Mouse (Mus musculus) liver, embryonic 14.5 days (tissue): ENCODE measurements at regions not wholly inside any gene's neighbourhood (a gene's known extent, or its start where the extent isn't known, plus 50 kb on each side); places are given as distances from the start of the nearest gene placed in this dataset.

ENCODE experiments used
- ATAC-seq: fragments of 200-750 bp; cut with Nextera tagmentation; 2 replicates; pipeline ENCODE4 v1.8.0; 2017; ENCODE audit warnings: moderate number of reproducible peaks, mild to moderate bottlenecking, moderate library complexity; ENCODE audit not compliant: insufficient read depth
- DNase-seq, 3 experiments: peaks; one replicate each; pipeline ENCODE4 v3.0.0-alpha.2; 2012 to 2013; ENCODE audit warnings: low read depth in 3 of 3, low spot score in 3 of 3
- H3K27ac ChIP-seq: fragments of 300-500 bp; sonication (generic); 2 replicates; pipeline ENCODE4 v1.5.1; 2014; ENCODE audit warnings: moderate library complexity, mild to moderate bottlenecking, control low read depth, inconsistent platforms
- H3K27me3 ChIP-seq: fragments of 300-500 bp; sonication (generic); 2 replicates; pipeline ENCODE4 v1.6.1; 2014; ENCODE audit warnings: mild to moderate bottlenecking, low read length, moderate library complexity; ENCODE audit not compliant: control insufficient read depth, insufficient read depth
- H3K36me3 ChIP-seq: fragments of 300-500 bp; sonication (generic); replicated peaks from 2 replicates; pipeline ENCODE4 v1.6.1; 2014; ENCODE audit warnings: low read depth; ENCODE audit not compliant: control insufficient read depth, insufficient read depth
- H3K4me1 ChIP-seq, 2 experiments: fragments of 200-500 bp in 1 of 2; fragments of 300-500 bp in 1 of 2; sonication (generic) in 1 of 2; replicated peaks; 2 replicates each; pipeline ENCODE4 v1.6.1; 2012 to 2014; ENCODE audit warnings: antibody characterized with exemption in 1 of 2, inconsistent platforms in 1 of 2, low read length in 1 of 2; ENCODE audit not compliant: control insufficient read depth in 2 of 2, insufficient read depth in 2 of 2
- H3K4me2 ChIP-seq: fragments of 300-500 bp; sonication (generic); 2 replicates; pipeline ENCODE4 v1.6.1; 2014; ENCODE audit warnings: low read depth, mild to moderate bottlenecking, control low read depth, moderate library complexity
- H3K4me3 ChIP-seq, 2 experiments: fragments of 200-500 bp in 1 of 2; fragments of 300-500 bp in 1 of 2; sonication (generic) in 1 of 2; 2 replicates each; pipeline ENCODE4 v1.5.1; 2012 to 2014; ENCODE audit warnings: low read depth in 2 of 2, low read length in 2 of 2, mild to moderate bottlenecking in 2 of 2, control low read depth in 1 of 2, inconsistent platforms in 1 of 2, moderate library complexity in 1 of 2; ENCODE audit not compliant: insufficient read depth in 1 of 2
- H3K9ac ChIP-seq: fragments of 300-500 bp; sonication (generic); replicated peaks from 2 replicates; pipeline ENCODE4 v1.6.1; 2014; ENCODE audit warnings: mild to moderate bottlenecking, control low read depth, moderate library complexity
- H3K9me3 ChIP-seq: fragments of 300-500 bp; sonication (generic); 2 replicates; pipeline ENCODE4 v1.6.1; 2016; ENCODE audit warnings: low read length, mixed read lengths; ENCODE audit not compliant: control insufficient read depth
- CTCF ChIP-seq: IDR thresholded peaks from 2 replicates; pipeline ENCODE4 v1.5.1; 2016; ENCODE audit warnings: antibody characterized with exemption, low read depth, control low read depth
- EP300 ChIP-seq: IDR thresholded peaks from 2 replicates; pipeline ENCODE4 v1.6.1; 2016; ENCODE audit warnings: antibody characterized with exemption, low read depth
- WGBS: fragments of 180-500 bp; shearing (Covaris S2); extraction: QIAGEN DNeasy Blood & Tissue Kit; methylation state at CpG from one replicate; pipeline ENCODE4 v1.1.7; 2014; ENCODE audit not compliant: insufficient replicate concordance; 5-methylcytosine and 5-hydroxymethylcytosine counted together

DNA sequence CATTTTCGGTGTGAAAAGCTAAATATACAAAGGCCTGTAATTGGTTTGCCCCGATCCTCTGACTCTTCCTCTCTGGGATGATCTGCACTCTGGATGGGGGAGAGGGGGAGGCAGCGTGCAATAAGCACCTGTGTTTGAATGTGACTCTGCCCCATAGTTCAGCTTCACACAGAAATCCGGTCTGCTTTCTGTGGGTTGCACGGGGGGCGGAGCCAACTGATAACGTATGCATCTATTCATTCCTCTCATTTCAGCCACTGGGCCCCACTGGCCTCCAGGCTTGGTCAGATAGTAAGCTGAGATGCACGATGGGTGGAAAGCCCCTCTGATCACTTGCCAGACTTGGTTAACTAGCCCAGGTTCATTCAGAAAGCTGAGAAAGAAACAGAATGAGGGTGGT is 250.8 kb downstream of the Bcl11b start:
- H3K9me3 ChIP-seq: no peaks in the 10 kb centered on the region
- no peak overlapping the region for H3K4me3 ChIP-seq
- no peaks in the 10 kb centered on the region for H3K4me1 ChIP-seq
- no peaks in the 10 kb centered on the region for H3K27me3 ChIP-seq
- ATAC-seq (no peak), DNase-seq (no peak)
- H3K4me2 ChIP-seq: no peak overlapping the region
- H3K9ac ChIP-seq: no peak overlapping the region
- no peak overlapping the region for H3K27ac ChIP-seq
- 36% methylated on average over 8 of the region's 8 CpGs for WGBS
- no peaks in the 10 kb centered on the region for H3K36me3 ChIP-seq
- no peak for TF ChIP-seq EP300
- no peak for TF ChIP-seq CTCF

DNA sequence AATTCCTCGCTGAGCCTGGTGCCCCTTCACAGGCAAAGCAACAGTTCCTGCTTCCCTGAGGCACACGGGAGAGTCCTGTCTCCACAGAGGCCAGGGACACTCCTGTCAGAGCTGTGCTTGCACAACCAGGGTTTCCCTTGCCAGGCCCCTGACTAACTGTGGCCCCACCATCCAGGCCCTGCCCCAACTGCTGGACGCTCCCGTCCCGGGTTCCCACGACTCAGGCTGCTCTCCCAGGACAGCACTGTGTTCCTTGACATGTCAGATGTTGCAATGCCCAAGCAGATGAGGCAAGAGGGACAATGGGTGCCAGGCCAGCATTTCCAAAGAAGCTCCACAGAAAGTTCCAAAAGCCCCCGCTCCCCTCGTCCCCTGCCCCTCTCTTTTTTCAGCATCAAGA is 250.4 kb downstream of the Bcl11b start:
- no peaks in the 10 kb centered on the region for H3K36me3 ChIP-seq
- TF ChIP-seq CTCF (no peak), EP300 (no peak)
- WGBS: 35% methylated on average over 8 of the region's 8 CpGs
- no peaks in the 10 kb centered on the region for H3K4me1 ChIP-seq
- ATAC-seq (no peak), DNase-seq (no peak)
- no peaks in the 10 kb centered on the region for H3K9me3 ChIP-seq
- H3K4me2 ChIP-seq: no peak overlapping the region
- H3K27me3 ChIP-seq: no peaks in the 10 kb centered on the region
- no peak overlapping the region for H3K27ac ChIP-seq
- no peak overlapping the region for H3K4me3 ChIP-seq
- H3K9ac ChIP-seq: no peak overlapping the region

DNA sequence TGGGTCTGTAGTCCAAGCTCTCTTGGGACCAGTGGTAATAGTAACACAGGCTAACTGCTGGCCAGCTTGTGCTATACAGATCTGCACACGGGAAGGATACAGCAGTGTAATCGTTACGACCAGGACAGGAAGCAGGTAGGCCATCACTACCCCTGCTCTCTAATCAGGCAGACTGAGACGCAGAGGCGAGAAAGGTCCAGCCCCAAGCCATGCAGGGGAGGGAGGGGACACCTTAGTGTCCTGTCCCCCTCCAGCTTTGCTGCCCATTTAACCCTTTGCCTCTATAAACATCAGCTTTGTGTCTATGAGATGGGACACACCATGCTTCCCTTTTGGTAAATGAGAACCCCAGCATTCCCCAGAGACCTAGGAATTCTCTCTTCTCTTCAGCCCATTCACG is 249.9 kb downstream of the Bcl11b start:
- Histone ChIP-seq H3K4me1 (no peaks in the 10 kb centered on the region), H3K9me3 (no peaks in the 10 kb centered on the region), H3K4me3 (no peak overlapping the region), H3K4me2 (no peak overlapping the region), H3K9ac (no peak overlapping the region), H3K27ac (no peak overlapping the region), H3K27me3 (no peaks in the 10 kb centered on the region), H3K36me3 (no peaks in the 10 kb centered on the region)
- no peak for DNase-seq
- TF ChIP-seq EP300 (no peak), CTCF (no peak)
- ATAC-seq: no peak
- 38% methylated on average over 6 of the region's 6 CpGs for WGBS

DNA sequence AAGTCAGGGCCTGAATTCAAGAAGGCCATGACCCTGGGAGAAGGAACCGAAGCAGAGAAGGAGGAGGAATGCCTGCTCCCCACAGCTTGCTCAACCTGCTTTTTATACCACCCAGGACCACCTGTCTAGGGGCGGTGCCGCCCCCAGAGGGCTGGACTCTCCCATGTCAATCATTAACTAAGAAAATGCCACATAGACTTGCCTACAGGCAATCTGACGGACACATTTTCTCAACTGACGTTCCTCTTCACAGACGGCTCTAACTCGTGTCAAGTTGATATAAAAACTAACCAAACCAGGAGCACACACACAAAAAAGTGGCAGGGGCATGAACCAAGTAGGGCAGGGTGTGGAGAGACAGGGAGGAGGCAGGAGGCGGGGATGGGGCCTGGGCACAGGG is 248.5 kb downstream of the Bcl11b start:
- Histone ChIP-seq H3K9ac (no peak overlapping the region), H3K4me2 (no peak overlapping the region), H3K27me3 (no peaks in the 10 kb centered on the region), H3K4me1 (no peaks in the 10 kb centered on the region), H3K4me3 (no peak overlapping the region), H3K27ac (no peak overlapping the region), H3K36me3 (no peaks in the 10 kb centered on the region), H3K9me3 (no peaks in the 10 kb centered on the region)
- DNase-seq (no peak), ATAC-seq (no peak)
- 53% methylated on average over 8 of the region's 8 CpGs for WGBS
- no peak for TF ChIP-seq CTCF
- TF ChIP-seq EP300: no peak

DNA sequence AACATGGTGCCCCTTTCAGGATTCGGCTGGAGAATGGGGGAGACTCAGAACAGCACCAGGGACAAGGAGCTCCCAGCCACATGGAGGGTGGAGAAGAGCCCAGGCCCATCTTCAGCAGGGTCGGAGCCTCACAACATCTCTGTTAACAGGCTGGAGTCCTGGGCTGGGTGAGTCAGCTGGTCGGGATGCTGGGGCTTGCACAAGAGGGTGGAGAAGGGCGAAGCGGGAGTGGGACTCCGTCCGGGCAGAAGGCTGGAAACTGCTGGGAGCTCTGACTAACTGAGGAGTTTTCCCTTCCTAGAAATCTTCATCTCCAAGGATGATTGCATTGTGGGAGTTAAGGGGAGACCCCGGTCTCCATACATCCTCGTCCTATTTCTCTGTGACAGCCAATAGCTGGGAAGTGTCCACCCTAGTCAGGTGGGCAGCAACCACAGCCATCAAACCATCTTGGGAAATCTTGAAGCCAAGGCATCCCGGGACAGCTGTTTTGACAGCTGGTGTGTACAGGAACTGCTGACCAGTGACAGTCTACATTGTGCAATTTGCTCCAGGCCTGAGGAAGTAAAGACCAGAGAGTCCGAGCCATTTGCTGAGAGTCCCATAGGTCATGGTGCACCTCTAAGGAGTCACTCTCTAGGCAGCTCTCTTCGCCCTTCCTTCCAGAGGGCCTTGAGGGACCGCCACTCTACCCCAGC is 247.4 kb downstream of the Bcl11b start:
- ATAC-seq: no peak
- 59% methylated on average over 13 of the region's 13 CpGs for WGBS
- H3K4me1 ChIP-seq: no peaks in the 10 kb centered on the region
- H3K4me2 ChIP-seq: no peak overlapping the region
- H3K9ac ChIP-seq: no peak overlapping the region
- no peak for DNase-seq
- no peak overlapping the region for H3K27ac ChIP-seq
- H3K4me3 ChIP-seq: no peak overlapping the region
- H3K36me3 ChIP-seq: no peaks in the 10 kb centered on the region
- H3K9me3 ChIP-seq: no peaks in the 10 kb centered on the region
- no peak for TF ChIP-seq CTCF
- no peak for TF ChIP-seq EP300
- H3K27me3 ChIP-seq: no peaks in the 10 kb centered on the region
